Mouse (Mus musculus): ENCODE data around the gene Trem1.

The Trem1 gene

DNA sequence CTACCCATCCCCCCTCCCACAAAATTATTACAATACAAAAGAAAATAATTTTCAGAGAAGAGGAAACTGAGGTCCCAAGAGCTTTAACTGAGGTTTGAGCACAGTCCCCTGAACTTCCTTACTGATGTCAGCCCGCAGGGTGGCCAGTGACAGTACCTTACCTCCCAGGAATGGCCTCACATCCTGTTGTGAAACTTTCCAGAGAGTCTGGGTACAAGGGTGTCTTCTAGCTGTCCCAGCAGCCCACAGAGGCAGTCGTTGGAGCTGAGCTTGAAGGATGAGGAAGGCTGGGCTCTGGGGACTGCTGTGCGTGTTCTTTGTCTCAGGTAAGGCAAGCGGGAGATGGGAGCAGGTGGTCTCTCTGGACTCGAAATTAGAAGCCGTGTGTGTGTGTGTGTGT lies at the start of gene Trem1:
Trem1 (plus strand) TSS at position 251 of the 400 bp plus-strand sequence.
- ATAC-seq (ENCODE audit: insufficient number of reproducible peaks, low FRiP score, low TSS enrichment), result no peak

DNA sequence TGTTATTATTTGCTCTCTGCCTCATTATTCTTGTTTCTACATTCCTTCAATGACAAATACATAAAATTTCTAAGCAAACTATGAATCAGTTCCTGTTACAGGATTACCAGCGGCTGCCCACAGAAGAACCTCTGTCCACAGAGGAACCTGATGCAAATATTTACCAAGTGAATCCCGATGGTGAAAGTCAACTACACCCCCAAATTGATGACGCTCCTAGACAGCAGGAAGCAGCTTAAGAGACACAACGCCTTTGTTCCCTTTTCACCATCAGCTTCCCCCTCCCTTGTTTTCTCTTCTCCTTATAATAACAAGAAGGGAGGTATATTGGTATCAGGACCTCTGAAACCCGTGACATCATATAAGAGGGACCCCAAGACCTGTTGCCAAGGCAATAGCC lies 47.3 kb upstream of the Trem1 start:
- no peak for ATAC-seq (ENCODE audit: insufficient number of reproducible peaks, low FRiP score, low TSS enrichment)

DNA sequence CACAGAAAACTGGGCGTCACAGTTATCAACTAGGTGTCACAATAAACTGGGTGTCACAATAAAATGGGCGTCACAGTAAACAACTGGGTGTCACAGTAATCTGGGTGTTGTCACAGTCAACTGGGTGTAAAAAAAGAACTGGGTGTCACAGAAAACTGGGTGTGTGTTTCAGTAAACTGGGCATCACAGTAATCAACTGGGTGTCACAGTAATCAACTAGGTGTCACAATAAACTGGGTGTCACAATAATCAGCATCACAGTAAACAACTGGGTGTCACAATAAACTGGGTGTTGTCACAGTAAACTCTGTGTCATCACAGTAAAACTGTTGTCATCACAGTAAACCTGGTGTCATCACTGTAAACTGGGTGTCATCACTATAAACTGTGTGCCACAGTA lies 40.2 kb upstream of the Trem1 start:
- no peak for ATAC-seq (ENCODE audit: insufficient number of reproducible peaks, low FRiP score, low TSS enrichment)

DNA sequence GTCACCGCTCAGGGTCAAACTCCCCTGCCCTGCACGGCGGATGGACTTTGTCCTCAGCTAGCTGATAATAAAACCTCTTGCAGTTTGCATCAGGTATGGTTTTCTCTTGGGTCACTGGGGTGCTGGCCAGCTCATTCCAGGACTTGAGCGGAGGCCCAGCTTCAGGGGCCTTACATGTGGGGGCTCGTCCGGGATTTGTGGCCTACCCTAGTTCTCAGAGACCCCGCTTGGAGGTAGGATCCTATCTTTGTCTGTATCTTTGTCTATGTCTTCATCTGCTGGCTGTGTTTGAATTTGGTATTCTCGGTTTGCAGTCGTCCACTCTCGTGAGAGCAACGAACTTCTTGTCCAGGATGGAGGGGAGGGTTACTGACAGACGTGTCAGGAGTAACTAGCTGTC lies 29.5 kb upstream of the Trem1 start:
- ATAC-seq (ENCODE audit: insufficient number of reproducible peaks, low FRiP score, low TSS enrichment), result no peak

DNA sequence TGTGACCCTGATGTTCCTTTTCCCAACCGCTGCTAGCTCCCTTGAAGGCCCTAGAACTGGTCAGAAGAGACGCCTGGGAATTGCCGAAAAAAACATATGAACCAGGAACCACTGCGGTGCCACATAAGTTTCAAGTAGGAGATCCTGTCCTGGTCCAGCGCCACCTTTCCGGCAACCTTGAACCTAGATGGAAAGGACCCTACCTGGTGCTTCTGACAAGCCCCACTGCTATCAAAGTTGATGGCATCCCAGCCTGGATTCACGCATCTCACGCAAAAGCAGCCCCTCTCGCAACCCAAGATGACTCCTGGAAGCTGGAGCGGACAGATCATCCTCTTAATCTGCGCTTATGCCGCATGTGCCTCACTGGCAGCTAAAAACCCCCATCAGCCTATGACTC lies 20.0 kb upstream of the Trem1 start:
- no peak for ATAC-seq (ENCODE audit: insufficient number of reproducible peaks, low FRiP score, low TSS enrichment)

DNA sequence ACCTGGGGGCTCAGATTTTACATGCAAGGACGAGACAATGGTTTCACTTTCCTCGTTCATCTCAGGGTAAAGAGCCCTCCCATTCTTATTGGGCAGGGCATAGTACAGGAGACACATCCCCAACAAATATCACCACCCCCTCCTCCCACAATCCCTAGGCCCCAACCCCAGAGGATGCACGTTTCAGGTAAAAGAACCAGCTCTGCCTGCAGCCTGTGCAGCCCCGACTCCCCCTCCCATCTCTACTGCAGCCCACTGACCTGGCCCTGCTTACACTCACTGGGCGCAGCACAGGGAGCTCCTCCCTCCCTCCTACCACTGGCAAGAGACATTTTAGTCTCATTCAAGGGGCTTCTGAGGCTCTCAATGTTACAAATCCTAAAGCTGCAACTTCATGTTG lies 19.1 kb upstream of the Trem1 start:
- no peak for ATAC-seq (ENCODE audit: insufficient number of reproducible peaks, low FRiP score, low TSS enrichment)

DNA sequence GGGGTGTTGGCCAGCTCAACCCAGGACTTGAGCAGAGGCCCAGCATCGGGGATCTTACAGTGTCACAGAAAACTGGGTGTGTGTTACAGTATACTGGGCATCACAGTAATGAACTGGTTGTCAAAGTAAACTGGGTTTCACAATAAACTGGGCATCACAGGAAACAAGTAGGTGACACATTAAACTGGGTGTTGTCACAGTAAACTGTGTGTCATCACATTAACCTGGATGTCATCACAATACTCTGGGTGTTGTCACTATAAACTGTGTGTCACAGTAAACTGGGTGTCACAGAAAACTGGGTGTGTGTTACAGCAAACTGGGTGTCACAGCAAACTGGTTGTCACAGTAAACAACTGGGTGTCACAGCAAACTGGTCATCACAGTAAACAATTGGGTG lies 17.1 kb upstream of the Trem1 start:
- no peak for ATAC-seq (ENCODE audit: insufficient number of reproducible peaks, low FRiP score, low TSS enrichment)

DNA sequence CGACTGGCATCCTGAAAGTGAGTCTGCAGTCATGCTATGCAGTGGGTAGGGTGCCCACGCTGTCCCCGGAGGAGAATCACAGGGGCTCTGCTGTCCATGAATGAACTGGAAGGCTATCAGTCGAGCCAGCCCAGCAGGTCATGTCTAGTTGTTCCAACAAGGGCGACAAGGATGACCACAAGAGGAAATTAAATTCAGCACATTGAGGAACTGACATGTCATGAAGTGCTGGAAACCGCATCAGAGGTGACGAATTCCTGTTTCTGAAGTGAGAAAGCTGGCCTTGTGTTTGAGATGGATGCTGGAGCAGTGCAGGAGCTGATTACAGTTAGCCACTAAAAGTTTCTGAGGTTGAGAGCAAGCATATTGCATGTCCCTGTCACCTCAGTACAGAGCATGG lies 1.9 kb upstream of the Trem1 start:
- ATAC-seq (ENCODE audit: insufficient number of reproducible peaks, low FRiP score, low TSS enrichment), result no peak

DNA sequence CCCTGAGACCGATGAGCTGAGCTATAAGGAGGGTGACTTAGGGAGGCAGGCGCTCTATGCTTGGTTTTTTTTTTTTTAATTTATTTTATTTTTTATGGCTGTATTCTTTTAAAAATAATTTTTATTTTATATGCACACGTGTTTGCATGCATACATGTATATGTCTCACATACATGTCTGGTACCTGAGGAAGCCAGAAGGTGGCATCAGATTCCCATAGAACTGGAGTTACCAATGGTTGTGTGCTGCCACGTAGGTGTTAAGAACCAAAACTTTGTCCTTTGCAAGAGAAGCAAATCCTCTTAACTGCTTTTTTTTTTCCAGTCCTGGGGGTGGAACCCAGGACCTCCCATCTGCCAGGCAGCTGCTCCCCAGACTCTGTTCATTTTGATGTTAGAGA lies 1.2 kb downstream of the Trem1 start:
- no peak for ATAC-seq (ENCODE audit: insufficient number of reproducible peaks, low FRiP score, low TSS enrichment)

DNA sequence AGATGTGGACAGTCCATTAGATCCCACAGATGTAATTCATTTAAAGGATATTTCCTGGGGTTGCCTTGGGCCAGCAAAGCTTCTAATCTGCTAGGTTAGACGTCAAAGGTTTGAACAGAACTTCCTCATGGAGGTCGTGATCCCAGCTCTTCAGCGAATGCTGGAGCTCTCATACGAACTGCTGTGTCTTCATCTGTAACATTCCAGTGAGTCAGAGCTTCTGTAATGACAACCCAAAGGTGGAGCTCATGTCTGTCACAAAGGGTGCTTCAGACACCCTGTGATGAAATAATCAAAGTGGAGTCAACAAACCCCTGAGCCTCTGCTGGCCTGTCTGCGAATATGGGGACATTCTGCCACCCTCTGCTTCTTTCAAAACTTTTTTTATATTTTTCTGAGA lies 2.0 kb downstream of the Trem1 start:
- ATAC-seq (ENCODE audit: insufficient number of reproducible peaks, low FRiP score, low TSS enrichment), result no peak

DNA sequence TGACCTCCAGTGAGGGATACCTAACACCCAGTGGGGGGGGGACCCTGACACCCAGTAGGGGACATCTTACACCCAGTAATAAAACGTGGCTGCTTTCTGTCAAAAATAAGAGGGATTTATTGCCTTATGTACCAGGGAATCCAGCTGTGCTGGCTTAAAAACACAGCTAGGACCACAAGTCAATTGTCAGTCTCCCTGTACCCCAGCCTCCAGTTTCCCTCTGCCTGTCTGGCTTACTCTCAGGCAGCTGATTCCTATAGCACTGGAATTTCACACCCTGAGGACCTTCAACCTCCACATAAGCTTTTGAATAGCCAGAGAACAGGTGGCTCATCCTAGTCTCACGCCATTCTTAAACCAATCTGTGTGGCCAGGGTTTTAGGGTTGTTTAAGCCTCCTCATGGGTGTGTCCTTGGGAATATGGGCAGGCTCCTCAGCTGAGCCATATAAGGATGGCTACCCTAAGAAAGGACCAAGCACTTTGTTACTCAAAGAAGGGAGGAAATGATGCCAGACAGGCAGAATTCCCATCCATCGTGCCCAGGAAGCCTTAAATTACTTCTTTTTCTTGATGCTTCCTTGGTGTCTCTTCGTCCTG lies 3.3 kb downstream of the Trem1 start:
- ATAC-seq (ENCODE audit: insufficient number of reproducible peaks, low FRiP score, low TSS enrichment), result no peak

DNA sequence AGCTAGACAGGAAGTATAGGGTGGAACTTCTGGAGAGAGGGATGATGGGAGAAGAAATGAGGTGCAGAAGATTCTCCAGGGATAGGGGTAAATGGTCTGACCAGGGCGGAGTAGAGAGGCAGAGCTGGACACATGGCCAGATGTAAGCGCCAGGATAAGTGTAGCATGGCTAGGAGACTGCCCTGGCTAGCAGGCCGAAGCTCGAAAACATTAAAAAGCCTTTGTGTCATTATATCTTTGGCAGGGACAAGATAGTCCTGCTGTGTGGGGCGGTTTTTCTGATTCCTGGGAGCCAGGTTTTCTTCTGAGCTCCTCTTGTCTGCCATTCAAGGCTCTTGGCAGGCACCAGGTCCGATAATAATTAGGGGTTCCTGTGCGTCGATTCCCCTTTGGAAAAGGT lies 5.1 kb downstream of the Trem1 start:
- no peak for ATAC-seq (ENCODE audit: insufficient number of reproducible peaks, low FRiP score, low TSS enrichment)

DNA sequence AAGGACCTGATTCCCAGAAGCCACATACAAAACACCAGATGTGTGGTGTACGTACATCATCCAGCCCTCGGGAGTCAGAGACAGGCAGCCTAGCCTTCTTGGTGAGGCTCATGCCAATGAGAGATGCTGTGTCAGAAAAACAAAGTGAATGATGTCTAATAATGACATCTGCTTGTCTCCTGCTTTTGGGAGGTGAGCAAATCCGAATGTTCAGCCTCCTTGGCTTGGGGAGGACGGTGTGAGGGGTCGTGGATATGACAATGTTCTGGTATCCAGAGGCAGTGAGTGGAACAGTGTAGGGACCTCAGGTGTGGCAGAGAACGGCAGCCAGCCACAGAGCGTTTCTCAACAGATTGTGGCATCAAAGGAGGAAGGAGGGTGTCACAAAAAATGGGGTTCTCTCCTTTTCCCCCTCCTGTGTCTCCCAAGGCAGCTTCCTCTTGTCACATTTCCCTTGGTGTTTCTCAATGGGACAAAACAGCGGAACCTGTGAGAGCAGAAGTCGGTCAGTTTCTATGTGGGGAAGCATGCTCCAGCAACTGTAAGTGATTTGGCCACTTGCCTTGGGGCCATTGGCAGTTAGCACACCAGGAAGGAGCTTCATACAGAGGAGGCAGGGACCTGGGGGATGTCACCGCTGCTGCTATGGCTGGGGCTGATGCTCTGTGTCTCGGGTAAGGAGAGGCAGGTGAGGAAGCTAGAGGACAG lies 14.8 kb downstream of the Trem1 start, which contains the start of gene Trem3:
Trem3 (plus strand) TSS at position 557 of the 708 bp plus-strand sequence.
- ATAC-seq (ENCODE audit: insufficient number of reproducible peaks, low FRiP score, low TSS enrichment), result no peak

DNA sequence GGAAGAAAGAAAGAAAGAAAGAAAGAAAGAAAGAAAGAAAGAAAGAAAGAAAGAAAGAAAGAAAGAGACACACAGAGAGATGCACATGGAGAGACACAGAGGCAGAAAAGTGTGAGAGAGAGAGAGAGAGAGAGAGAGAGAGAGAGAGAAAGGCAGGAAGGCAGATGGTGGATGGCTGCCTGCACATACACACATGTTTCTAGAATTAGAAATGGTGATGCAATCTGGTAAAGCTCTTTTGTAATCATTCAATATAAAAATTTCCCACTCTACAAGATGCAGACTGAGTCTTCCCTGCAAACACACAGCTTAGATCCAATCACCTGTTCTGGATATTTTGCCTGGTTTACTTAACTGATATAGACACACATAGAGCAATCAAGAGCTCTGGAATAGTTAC lies 16.5 kb downstream of the Trem1 start:
- no peak for ATAC-seq (ENCODE audit: insufficient number of reproducible peaks, low FRiP score, low TSS enrichment)

DNA sequence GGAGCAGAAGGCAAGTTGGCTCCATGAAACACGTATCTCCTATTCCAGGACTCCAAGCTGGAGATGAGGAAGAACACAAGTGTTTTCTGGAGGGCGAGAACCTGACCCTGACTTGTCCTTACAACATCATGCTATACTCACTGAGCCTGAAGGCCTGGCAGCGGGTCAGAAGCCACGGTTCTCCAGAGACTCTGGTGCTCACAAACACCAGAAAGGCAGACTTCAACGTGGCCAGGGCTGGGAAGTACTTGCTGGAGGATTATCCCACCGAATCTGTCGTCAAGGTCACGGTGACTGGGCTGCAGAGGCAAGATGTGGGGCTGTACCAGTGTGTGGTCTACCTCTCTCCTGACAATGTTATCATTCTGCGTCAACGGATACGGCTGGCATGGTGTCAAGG lies 16.9 kb downstream of the Trem1 start:
- ATAC-seq (ENCODE audit: insufficient number of reproducible peaks, low FRiP score, low TSS enrichment), result no peak

DNA sequence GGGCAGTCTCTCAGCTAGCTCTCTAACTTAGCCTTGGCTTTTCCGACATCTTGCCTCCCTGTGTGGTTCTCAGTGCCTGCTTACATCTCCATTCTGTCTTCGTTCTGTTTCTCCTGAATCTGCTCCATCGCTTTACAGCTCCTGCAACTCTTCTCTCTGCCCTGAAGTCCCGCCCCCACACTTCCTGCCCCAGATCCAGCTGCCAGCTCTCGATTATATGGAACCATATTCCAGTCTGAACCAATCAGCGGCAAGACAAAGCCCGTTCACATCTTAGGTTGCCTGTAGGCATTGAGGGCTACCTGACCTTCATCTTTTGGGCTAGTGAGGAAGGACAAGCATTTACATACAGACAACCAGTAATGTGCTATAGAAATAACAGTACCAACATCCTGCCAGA lies 18.1 kb downstream of the Trem1 start:
- no peak for ATAC-seq (ENCODE audit: insufficient number of reproducible peaks, low FRiP score, low TSS enrichment)

DNA sequence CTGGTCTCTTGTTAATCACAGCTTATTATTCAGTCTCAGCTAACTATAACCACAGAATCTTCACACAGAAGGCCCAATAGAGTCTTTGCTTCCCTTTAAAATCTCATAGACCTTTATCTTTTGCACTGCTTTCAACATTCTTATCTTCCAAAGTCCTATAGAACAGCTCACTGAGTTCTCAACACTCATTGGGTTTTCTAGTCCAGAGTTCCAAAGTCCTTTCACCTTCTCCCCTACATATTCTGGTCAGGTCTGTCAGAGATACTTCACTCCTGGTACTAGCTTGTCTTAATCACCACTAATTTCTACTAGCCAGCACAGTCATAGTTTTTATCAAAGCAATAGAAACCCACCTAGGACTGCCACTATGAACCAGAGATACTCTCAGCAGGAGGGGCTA lies 24.0 kb downstream of the Trem1 start:
- no peak for ATAC-seq (ENCODE audit: insufficient number of reproducible peaks, low FRiP score, low TSS enrichment)

DNA sequence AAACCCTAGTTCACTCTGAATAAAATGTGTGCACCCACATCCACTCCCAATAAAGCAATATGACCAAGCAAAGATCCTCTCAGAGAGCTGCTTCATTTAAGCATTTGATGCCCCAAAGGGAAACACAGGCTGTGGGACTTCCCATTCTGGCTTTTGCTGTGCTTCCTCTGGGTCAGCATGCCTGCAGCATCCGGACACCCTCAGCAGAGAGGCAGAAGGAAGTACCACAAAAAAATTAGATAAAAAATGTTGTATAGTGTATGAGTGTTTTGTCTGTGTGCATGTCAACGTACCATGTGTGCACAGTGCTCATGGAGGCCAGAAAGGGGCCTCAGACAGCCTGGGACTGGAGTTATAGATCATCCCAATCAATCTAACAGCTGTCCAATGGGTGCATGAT lies 29.3 kb downstream of the Trem1 start:
- no peak for ATAC-seq (ENCODE audit: insufficient number of reproducible peaks, low FRiP score, low TSS enrichment)

DNA sequence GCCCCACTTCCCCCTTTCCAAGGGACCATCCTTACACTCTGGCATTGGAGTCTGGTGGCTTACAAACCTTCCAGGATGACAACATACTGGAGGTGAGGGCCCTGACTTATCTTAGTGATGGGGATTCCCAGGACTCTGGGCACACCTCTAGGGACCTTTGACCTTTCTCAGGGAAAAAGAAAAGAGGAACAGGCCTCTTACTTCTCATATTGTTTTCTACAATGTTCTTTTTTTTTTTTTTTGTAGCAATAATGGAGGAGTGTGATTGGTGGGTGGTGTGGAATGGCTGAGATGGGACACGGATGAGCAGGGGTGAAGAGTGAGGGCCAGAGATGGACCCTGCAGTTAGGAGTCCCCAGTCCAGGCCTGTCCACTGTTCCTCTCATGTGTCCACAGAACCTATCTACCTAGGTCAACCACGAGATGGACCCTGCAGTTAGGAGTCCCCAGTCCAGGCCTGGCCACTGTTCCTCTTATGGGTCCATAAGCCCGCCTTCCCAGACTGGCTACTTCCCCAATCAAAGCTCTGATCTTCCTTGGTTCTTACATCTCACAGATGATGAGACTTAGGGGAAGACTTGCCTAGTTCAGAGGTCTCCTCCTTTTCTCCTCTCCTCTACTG lies 31.3 kb downstream of the Trem1 start, which contains the start of gene Treml4:
Treml4 (plus strand) TSS at position 555 of the 622 bp plus-strand sequence.
- no peak for ATAC-seq (ENCODE audit: insufficient number of reproducible peaks, low FRiP score, low TSS enrichment)

DNA sequence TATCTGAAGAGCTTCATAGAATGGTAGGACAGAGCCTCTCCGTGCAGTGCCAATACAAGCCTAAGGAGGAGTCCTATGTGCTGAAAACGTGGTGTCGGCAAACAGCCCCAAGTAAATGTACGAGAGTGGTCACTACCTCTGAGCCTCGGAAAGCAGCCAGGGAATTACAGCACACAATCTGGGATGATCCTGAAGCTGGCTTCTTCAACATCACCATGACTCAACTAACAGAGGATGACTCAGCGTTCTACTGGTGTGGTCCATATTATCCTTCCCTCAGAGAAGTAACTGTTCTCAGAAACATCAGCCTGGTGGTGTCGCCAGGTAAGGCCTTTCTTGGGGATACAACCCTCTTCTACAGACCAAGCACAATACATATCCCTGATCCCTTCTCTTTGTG lies 32.1 kb downstream of the Trem1 start:
- ATAC-seq (ENCODE audit: insufficient number of reproducible peaks, low FRiP score, low TSS enrichment), result no peak

DNA sequence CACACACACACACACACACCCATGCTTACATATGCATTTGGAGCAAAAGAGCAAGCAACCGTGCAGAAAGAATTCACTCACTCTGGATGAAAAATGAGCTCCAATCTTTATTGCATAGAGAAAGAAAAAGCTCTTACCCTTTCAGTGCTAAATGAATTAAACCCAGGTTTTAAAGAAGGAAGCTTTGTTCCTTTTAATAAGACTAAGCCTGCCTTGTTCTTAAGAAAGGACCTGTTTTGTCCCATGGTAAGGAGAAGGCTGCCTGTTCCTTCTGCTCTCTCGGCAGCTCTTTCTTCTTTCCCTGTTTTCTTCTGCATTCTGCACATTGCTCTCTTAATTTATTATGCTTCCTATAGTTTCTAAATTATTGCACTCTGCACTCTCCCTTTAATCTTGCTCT lies 33.6 kb downstream of the Trem1 start:
- no peak for ATAC-seq (ENCODE audit: insufficient number of reproducible peaks, low FRiP score, low TSS enrichment)

Measured in cerebellum, adult (tissue).